Mouse (Mus musculus): Measurements from ENCODE around the gene Ncf1. TPM values are rescaled to one million over a fixed set of nuclear protein-coding genes. Genes with fewer than 3 reads are reported as not detected.

Ncf1 gene
- polyA plus RNA-seq, 1 experiment from 2014 or later = 0.08 TPM

GRCm38 (mm10) chr5:134217900-134218299 lies 11.5 kb downstream of the Ncf1 start:
- ATAC-seq = no peak
- H3K27me3 ChIP-seq = no peaks in the 10 kb centered on the region
- in situ Hi-C loops (cut with MboI; ENCODE audit: low pct_unique_long_range_greater_than_20kb) = no loop called here
- TF ChIP-seq CTCF (IDR thresholded peaks at IDR 0.05) = no peak
- DNase-seq (ENCODE audit: low read depth, low spot score) = no peak
- ChIA-PET POLR2A (no interaction called here), CTCF (interaction anchor here (1.1 to 1.2 kb wide), 2 partner anchors 18 to 129 kb away, joined by 3 read pairs; no protein-coding TSS in a partner anchor)

GRCm38 (mm10) chr5:134214021-134214806 lies 15.2 kb downstream of the Ncf1 start:
- DNase-seq (ENCODE audit: low read depth, low spot score) (no peak), ATAC-seq (no peak)
- CTCF ChIA-PET = no interaction called here
- no peak for TF ChIP-seq CTCF (IDR thresholded peaks at IDR 0.05)
- POLR2A ChIA-PET = no interaction called here
- H3K27me3 ChIP-seq = no peaks in the 10 kb centered on the region
- in situ Hi-C loops (cut with MboI; ENCODE audit: low pct_unique_long_range_greater_than_20kb) = no loop called here

- TF ChIP-seq CTCF (IDR thresholded peaks at IDR 0.05) = no peak
- H3K27me3 ChIP-seq = no peaks in the 10 kb centered on the region
- ATAC-seq = no peak
- in situ Hi-C loops (cut with MboI; ENCODE audit: low pct_unique_long_range_greater_than_20kb) = loop anchor here (10.0 kb wide), 1 partner anchor 255 kb away; no protein-coding TSS in a partner anchor
- CTCF ChIA-PET = interaction anchor here (1.8 kb wide), 1 partner anchor 23 kb away, joined by 8 read pairs; no protein-coding TSS in a partner anchor
- POLR2A ChIA-PET = no interaction called here
- DNase-seq (ENCODE audit: low read depth, low spot score) = no peak
Measured at GRCm38 (mm10) chr5:134209931-134210554, 19.4 kb downstream of the Ncf1 start.

GRCm38 (mm10) chr5:134206721-134207120 lies 22.7 kb downstream of the Ncf1 start:
- ChIA-PET POLR2A (no interaction called here), CTCF (no interaction called here)
- no peak for ATAC-seq
- no peak for DNase-seq (ENCODE audit: low read depth, low spot score)
- in situ Hi-C loops (cut with MboI; ENCODE audit: low pct_unique_long_range_greater_than_20kb) = loop anchor here (10.0 kb wide), 1 partner anchor 258 kb away; no protein-coding TSS in a partner anchor
- no peaks in the 10 kb centered on the region for H3K27me3 ChIP-seq
- no peak for TF ChIP-seq CTCF (IDR thresholded peaks at IDR 0.05)

- POLR2A ChIA-PET = no interaction called here
- TF ChIP-seq CTCF (IDR thresholded peaks at IDR 0.05) = no peak
Measured at GRCm38 (mm10) chr5:134193664-134194063, 35.8 kb downstream of the Ncf1 start.

GRCm38 (mm10) chr5:134188571-134188970 lies 40.9 kb downstream of the Ncf1 start:
- ATAC-seq (no peak), DNase-seq (ENCODE audit: low read depth, low spot score) (no peak)
- no peaks in the 10 kb centered on the region for H3K27me3 ChIP-seq
- ChIA-PET CTCF (interaction anchor here (0.7 to 3.2 kb wide), 2 partner anchors 10 to 158 kb away, joined by 3 to 15 read pairs; no protein-coding TSS in a partner anchor), POLR2A (interaction anchor here (0.6 to 0.9 kb wide), 3 partner anchors 25 to 129 kb away, joined by 3 to 10 read pairs (median 8); no protein-coding TSS in a partner anchor)
- in situ Hi-C loops (cut with MboI; ENCODE audit: low pct_unique_long_range_greater_than_20kb) = no loop called here
- no peak for TF ChIP-seq CTCF (IDR thresholded peaks at IDR 0.05)

More at GRCm38 (mm10) chr5:134193664-134194063, 35.8 kb downstream of the Ncf1 start:
- CTCF ChIA-PET = no interaction called here
- ATAC-seq (no peak), DNase-seq (ENCODE audit: low read depth, low spot score) (no peak)
- H3K27me3 ChIP-seq = no peaks in the 10 kb centered on the region
- in situ Hi-C loops (cut with MboI; ENCODE audit: low pct_unique_long_range_greater_than_20kb) = no loop called here

- peak; percentile 96 for TF ChIP-seq CTCF (IDR thresholded peaks at IDR 0.05)
- POLR2A ChIA-PET = interaction anchor here (0.8 kb wide), 1 partner anchor 15 kb away, joined by 3 read pairs; no protein-coding TSS in a partner anchor
Measured at GRCm38 (mm10) chr5:134186961-134187731, 42.3 kb downstream of the Ncf1 start.

GRCm38 (mm10) chr5:134186059-134186458 lies 43.4 kb downstream of the Ncf1 start:
- ATAC-seq = no peak
- H3K27me3 ChIP-seq = no peaks in the 10 kb centered on the region
- POLR2A ChIA-PET = interaction anchor here (0.8 kb wide), 1 partner anchor 16 kb away, joined by 3 read pairs; no protein-coding TSS in a partner anchor
- CTCF ChIA-PET = interaction anchor here (1.0 to 3.2 kb wide), 6 partner anchors 10 to 140 kb away, joined by 3 to 15 read pairs (median 5); no protein-coding TSS in a partner anchor
- DNase-seq (ENCODE audit: low read depth, low spot score) = no peak
- no peak for TF ChIP-seq CTCF (IDR thresholded peaks at IDR 0.05)
- in situ Hi-C loops (cut with MboI; ENCODE audit: low pct_unique_long_range_greater_than_20kb) = no loop called here

More at GRCm38 (mm10) chr5:134186961-134187731, 42.3 kb downstream of the Ncf1 start:
- CTCF ChIA-PET = interaction anchor here (1.0 to 3.2 kb wide), 8 partner anchors 9 to 139 kb away, joined by 3 to 15 read pairs (median 4); no protein-coding TSS in a partner anchor
- H3K27me3 ChIP-seq = no peaks in the 10 kb centered on the region
- ATAC-seq (no peak), DNase-seq (ENCODE audit: low read depth, low spot score) (no peak)
- in situ Hi-C loops (cut with MboI; ENCODE audit: low pct_unique_long_range_greater_than_20kb) = no loop called here

- in situ Hi-C loops (cut with MboI; ENCODE audit: low pct_unique_long_range_greater_than_20kb) = loop anchor here (5.0 kb wide), 2 partner anchors 158 to 298 kb away; no protein-coding TSS in a partner anchor
- ChIA-PET CTCF (no interaction called here), POLR2A (interaction anchor here (0.6 to 0.7 kb wide), 2 partner anchors 140 to 491 kb away, joined by 4 to 10 read pairs; no protein-coding TSS in a partner anchor)
- TF ChIP-seq CTCF (IDR thresholded peaks at IDR 0.05) = no peak
- DNase-seq (ENCODE audit: low read depth, low spot score) = peak; percentile 97
- ATAC-seq = peak; percentile 90
- H3K27me3 ChIP-seq = no peaks in the 10 kb centered on the region
Measured at GRCm38 (mm10) chr5:134183880-134184808, 45.3 kb downstream of the Ncf1 start, which contains the start of gene Gtf2ird2. Gene Gtf2ird2, plus strand, starts transcription at chr5:134184019.

Data from Patski (cell line).